Mouse (Mus musculus) neural tube, embryonic 14.5 days (tissue): ENCODE measurements around the gene Ubp1. TPM values are rescaled to one million over a fixed set of nuclear protein-coding genes. Genes with fewer than 3 reads are reported as not detected.

ENCODE experiments used
- ATAC-seq: fragments of 200-750 bp; cut with Nextera tagmentation; 2 replicates; pipeline ENCODE4 v1.8.0; 2017; ENCODE audit warnings: low read depth, mild to moderate bottlenecking, moderate TSS enrichment, moderate library complexity
- H3K27ac ChIP-seq: fragments of 300-500 bp; sonication (generic); 2 replicates; pipeline ENCODE4 v1.5.1; 2014; ENCODE audit warnings: low read depth, mild to moderate bottlenecking, control low read depth, low read length, moderate library complexity, mixed read lengths
- H3K27me3 ChIP-seq: fragments of 300-500 bp; sonication (generic); 2 replicates; pipeline ENCODE4 v1.6.1; 2014; ENCODE audit warnings: low read length; ENCODE audit not compliant: control insufficient read depth, insufficient read depth
- H3K36me3 ChIP-seq: fragments of 300-500 bp; sonication (generic); 2 replicates; pipeline ENCODE4 v1.6.1; 2014; ENCODE audit warnings: low read length, mixed read lengths; ENCODE audit not compliant: control insufficient read depth, insufficient read depth
- H3K4me1 ChIP-seq: fragments of 300-500 bp; sonication (generic); 2 replicates; pipeline ENCODE4 v1.6.1; 2014; ENCODE audit warnings: low read length; ENCODE audit not compliant: control insufficient read depth, insufficient read depth
- H3K4me2 ChIP-seq: fragments of 300-500 bp; sonication (generic); 2 replicates; pipeline ENCODE4 v1.6.1; 2014; ENCODE audit warnings: mild to moderate bottlenecking, low read depth, low read length, control low read depth
- H3K4me3 ChIP-seq: fragments of 300-500 bp; sonication (generic); 2 replicates; pipeline ENCODE4 v1.5.1; 2014; ENCODE audit warnings: low read depth, low read length, control low read depth, mixed read lengths
- H3K9ac ChIP-seq: fragments of 300-500 bp; sonication (generic); replicated peaks from 2 replicates; pipeline ENCODE4 v1.6.1; 2014; ENCODE audit warnings: low read depth, mild to moderate bottlenecking, control low read depth, low read length, mixed read lengths
- H3K9me3 ChIP-seq: fragments of 300-500 bp; sonication (generic); 2 replicates; pipeline ENCODE4 v1.6.1; 2016; ENCODE audit warnings: low read length; ENCODE audit not compliant: control insufficient read depth
- WGBS: fragments of 180-500 bp; shearing (Covaris S2); extraction: QIAGEN DNeasy Blood & Tissue Kit; methylation state at CpG from one replicate; pipeline ENCODE4 v1.1.7; 2014; 5-methylcytosine and 5-hydroxymethylcytosine counted together
- polyA plus RNA-seq: library from polyadenylated mRNA; unstranded; fragments of >200 nt; fragmentation: Nextera tagmentation; extraction: Ambion mirVana; gene quantifications from 2 replicates; pipeline ENCODE4 v1.2.1, GENCODE M21; 2014

Ubp1 gene
- polyA plus RNA-seq, 1 experiment from 2014 or later = 43.7 TPM

DNA sequence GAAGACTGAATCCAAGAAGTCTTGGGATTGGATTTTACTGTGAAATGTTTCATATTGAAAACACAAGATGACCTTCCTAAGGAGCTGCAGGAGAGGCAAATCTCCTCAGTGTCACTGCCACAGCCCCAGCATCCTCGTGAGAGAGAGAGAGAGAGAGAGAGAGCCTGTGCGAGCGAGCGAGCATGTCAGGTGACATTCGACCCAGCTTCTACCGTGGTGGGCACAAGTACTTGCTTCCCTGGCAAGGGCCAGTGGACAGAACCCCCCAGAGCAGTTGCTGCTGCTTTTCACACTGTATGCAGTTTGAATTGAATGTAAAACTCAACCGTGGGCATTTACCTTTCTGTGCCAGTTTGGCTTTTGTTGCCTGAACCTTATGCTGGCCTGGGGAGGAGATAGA lies 44.7 kb downstream of the Ubp1 start:
- Histone ChIP-seq H3K36me3 (peaks cover 49% of the 10 kb centered on the region), H3K4me2 (no peak overlapping the region), H3K4me3 (no peak overlapping the region), H3K9ac (no peak overlapping the region), H3K9me3 (no peaks in the 10 kb centered on the region), H3K27ac (no peak overlapping the region), H3K27me3 (no peaks in the 10 kb centered on the region), H3K4me1 (peaks cover 3% of the 10 kb centered on the region; the same call in 1 of the 2 replicates)
- 88% methylated on average over 7 of the region's 7 CpGs for WGBS
- ATAC-seq = no peak

DNA sequence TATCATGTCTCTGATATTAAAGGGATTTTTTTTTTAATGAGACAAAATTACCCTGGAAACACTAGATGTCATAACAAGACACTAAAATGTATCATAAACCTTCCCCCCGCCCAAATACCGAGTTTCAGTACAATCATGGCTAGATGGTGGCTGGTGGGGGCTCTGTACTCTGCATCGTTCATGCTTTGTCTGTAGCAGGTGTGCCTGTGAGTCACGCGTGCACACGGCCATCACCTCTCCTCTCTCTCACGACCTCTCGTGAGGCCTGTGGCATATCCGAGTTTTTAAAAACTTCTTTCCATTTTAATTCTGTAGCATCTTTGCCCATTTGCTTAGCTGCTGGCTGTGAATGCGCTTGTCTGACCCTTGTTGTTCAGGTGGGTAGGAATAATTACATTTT lies 45.5 kb downstream of the Ubp1 start:
- Histone ChIP-seq H3K9ac (no peak overlapping the region), H3K27ac (no peak overlapping the region), H3K36me3 (peaks cover 50% of the 10 kb centered on the region), H3K4me3 (no peak overlapping the region), H3K9me3 (no peaks in the 10 kb centered on the region), H3K27me3 (no peaks in the 10 kb centered on the region), H3K4me1 (peaks cover 4% of the 10 kb centered on the region), H3K4me2 (no peak overlapping the region)
- no peak for ATAC-seq
- 92% methylated on average over 10 of the region's 10 CpGs for WGBS

DNA sequence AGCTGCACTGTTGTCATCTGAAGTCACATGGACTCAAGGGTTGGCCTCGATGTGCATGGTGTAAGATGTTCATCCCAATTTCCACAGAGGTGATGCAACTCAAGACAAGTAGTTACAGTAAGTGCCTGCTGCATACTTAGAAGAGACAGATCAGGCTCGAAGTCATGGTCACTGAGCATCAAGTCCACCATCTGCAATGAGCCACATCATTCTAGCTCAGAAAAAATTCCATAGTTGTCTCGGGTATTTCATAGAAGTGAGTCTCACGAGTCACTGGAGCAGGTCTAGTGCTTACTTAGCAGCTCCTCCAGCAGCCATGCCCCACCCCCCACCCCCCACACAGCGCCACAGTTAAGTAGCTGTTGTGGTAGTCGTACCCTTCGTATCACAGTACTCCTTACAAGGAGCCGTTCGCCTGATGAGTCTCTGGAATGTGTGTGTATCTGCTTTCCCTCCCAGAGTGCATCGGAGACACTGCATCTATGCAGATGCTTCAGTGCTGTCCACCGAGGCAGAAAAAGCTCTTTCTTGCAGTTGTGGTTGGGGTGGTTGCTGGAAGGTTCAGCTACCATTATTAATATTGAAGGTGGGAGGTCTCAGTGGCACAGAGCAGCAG lies 46.6 kb downstream of the Ubp1 start:
- no peak for ATAC-seq
- H3K27me3 ChIP-seq = no peaks in the 10 kb centered on the region
- no peak overlapping the region for H3K27ac ChIP-seq
- H3K4me2 ChIP-seq = no peak overlapping the region
- no peak overlapping the region for H3K9ac ChIP-seq
- H3K4me1 ChIP-seq = peaks cover 7% of the 10 kb centered on the region
- H3K9me3 ChIP-seq = no peaks in the 10 kb centered on the region
- peaks cover 50% of the 10 kb centered on the region for H3K36me3 ChIP-seq
- WGBS = 85% methylated on average over 11 of the region's 11 CpGs
- H3K4me3 ChIP-seq = no peak overlapping the region

DNA sequence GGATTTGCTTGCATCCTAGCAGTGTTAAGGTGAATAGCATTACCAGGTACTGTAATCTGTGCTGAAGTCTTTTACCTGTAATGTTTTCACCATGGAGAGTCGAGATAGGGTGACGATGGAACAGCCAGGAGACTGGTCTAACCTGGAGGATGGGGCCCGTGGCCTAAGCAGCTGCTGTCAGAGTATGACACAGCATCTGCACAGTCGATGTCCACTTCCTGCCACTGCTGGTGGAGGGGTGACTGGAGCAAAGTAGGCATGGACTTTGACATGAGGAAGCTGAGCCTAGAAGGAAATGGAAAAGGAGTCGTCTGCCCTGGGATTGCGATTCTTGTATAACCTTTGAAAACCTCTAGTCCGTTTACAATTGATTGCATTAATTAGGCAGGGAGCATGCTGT lies 47.9 kb downstream of the Ubp1 start:
- peaks cover 44% of the 10 kb centered on the region for H3K36me3 ChIP-seq
- no peak overlapping the region for H3K9ac ChIP-seq
- no peaks in the 10 kb centered on the region for H3K27me3 ChIP-seq
- no peaks in the 10 kb centered on the region for H3K9me3 ChIP-seq
- no peak overlapping the region for H3K27ac ChIP-seq
- no peak overlapping the region for H3K4me3 ChIP-seq
- WGBS = 85% methylated on average over 7 of the region's 7 CpGs
- peaks cover 7% of the 10 kb centered on the region for H3K4me1 ChIP-seq
- H3K4me2 ChIP-seq = no peak overlapping the region
- no peak for ATAC-seq

DNA sequence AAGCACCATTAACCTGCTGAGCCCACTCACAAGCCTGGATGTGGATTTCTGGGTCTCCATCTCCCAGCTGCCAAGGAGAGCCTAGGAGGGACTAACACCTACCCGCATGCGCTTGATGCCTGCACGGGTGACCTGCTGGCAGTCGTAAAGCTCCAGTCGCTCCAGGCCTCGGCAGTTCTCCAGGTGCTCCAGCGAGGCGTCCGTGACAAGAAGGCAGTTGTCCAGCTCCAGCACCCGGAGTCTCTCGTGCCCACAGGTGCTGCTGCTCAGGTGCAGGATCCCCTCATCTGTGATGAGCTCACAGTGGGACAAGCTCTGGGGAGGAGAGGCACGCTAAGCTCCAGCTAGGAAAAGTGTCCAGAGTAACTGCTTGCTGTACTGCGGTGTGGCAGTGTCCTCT lies 48.6 kb downstream of the Ubp1 start:
- H3K4me1 ChIP-seq = peaks cover 7% of the 10 kb centered on the region
- H3K9me3 ChIP-seq = no peaks in the 10 kb centered on the region
- H3K4me2 ChIP-seq = no peak overlapping the region
- H3K4me3 ChIP-seq = no peak overlapping the region
- peaks cover 37% of the 10 kb centered on the region for H3K36me3 ChIP-seq
- H3K27ac ChIP-seq = no peak overlapping the region
- no peak for ATAC-seq
- no peak overlapping the region for H3K9ac ChIP-seq
- 90% methylated on average over 13 of the region's 13 CpGs for WGBS
- H3K27me3 ChIP-seq = no peaks in the 10 kb centered on the region

DNA sequence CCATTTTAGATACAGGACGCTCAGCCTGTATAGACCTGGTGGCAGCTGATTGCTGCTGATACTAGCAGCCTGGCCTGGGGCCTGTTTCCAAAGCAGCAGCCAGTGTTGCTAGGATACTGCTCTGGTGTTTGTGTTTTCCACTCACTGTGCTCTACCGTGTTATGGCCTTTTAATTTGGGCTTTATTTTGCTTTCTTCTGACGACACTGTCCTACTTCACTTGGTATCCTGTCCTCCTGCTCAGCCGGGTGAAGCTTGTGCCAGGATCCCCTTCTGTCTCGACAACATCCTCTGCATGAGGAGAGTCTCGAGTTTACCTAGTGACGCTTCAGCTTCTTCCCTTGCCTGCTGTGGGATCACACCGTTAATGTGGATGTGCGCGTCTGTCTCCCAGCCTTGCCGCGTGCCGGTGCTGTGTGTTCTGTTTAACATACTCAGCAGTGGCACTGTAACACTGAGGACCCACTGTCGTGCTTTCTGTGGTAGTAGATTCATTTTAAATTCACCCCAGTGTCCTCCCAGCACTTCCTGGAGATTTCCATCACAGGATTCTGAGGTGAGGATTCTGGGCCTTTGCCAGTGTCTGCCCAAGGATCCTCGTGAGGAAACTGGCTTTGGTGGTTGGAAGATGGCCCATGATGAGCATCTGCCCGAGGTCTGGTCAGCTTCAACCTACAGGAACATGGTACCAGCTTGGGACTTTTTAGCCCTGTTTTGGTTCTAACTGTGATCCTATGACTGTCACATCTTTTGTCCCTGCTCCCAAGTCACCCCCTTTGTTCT lies 50.6 kb downstream of the Ubp1 start:
- Histone ChIP-seq H3K27me3 (no peaks in the 10 kb centered on the region), H3K36me3 (peaks cover 30% of the 10 kb centered on the region), H3K9me3 (no peaks in the 10 kb centered on the region), H3K4me2 (no peak overlapping the region), H3K9ac (no peak overlapping the region), H3K4me3 (no peak overlapping the region), H3K4me1 (peaks cover 7% of the 10 kb centered on the region), H3K27ac (peak overlapping the region; percentile 46; the same call in 1 of the 2 replicates)
- peak; percentile 89 for ATAC-seq
- whole genome bisulfite sequencing = 38% methylated on average over 16 of the region's 16 CpGs

DNA sequence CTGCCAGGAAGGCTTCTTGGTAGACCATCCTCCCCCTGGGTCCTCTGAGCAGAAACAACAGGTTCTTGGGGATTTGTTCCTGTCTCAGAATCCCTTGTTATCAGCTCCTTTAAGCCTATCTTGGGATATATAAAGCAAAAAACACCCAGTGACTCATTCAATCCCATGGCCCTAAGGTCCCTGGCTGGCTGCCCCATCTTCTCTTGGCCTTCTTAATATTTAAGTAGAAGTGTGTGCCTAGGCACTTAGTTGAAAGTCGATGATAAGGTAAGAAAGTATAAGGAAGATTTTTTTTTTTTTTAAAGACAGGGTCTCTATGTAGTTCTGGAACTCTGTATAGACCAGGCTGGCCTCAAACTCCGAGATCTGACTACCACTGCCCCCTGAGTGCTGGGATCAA lies 51.7 kb downstream of the Ubp1 start:
- Histone ChIP-seq H3K27me3 (no peaks in the 10 kb centered on the region), H3K4me2 (no peak overlapping the region), H3K9ac (no peak overlapping the region), H3K4me3 (no peak overlapping the region), H3K9me3 (no peaks in the 10 kb centered on the region), H3K27ac (no peak overlapping the region), H3K4me1 (peaks cover 7% of the 10 kb centered on the region), H3K36me3 (peaks cover 27% of the 10 kb centered on the region)
- 90% methylated on average over 2 of the region's 2 CpGs for WGBS
- ATAC-seq = no peak

DNA sequence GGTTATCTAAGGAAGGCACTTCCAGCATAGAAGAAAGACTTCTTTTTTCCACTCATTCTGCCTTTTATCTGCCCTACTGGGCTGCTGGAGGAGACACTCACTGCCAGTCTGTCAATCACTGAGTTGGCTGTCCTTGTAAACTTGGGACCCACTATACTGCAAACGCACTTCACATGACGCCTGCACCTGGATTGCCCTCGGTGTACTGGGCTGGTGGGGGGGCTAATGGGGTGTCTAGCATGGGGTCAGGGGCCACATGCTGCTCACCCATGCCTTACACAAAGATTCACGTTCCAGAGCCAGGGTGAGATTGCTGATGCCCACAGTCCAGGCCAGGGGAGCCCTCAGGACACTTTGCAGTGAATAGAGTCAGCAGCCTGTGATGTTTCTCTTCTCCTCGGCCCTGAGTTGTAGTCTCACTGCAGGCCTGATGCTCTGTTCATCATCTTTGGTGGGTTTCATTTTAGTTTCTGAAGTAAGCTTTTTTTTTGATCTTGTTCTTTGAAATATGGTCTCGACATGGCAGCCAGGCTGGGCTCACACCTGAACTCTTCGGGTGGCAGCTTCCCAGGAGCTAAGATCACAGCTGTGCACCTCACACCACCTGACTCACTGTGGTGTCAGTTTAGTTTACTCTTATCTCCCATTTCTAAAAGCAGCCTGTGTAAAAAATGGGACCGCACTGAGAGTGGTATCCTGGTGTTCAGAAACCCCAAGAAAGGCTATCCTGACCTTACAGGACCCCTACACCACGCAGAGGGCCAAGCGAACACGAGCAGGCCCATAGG lies 52.3 kb downstream of the Ubp1 start:
- Histone ChIP-seq H3K36me3 (peaks cover 25% of the 10 kb centered on the region), H3K27ac (no peak overlapping the region), H3K27me3 (no peaks in the 10 kb centered on the region), H3K4me3 (no peak overlapping the region), H3K9me3 (no peaks in the 10 kb centered on the region), H3K4me1 (peaks cover 7% of the 10 kb centered on the region), H3K9ac (no peak overlapping the region), H3K4me2 (no peak overlapping the region)
- ATAC-seq = no peak
- 82% methylated on average over 11 of the region's 11 CpGs for WGBS
